Mouse (Mus musculus) lung, postnatal 0 days (tissue): ENCODE measurements at regions not wholly inside any gene's neighbourhood (a gene's known extent, or its start where the extent isn't known, plus 50 kb on each side); places are given as distances from the start of the nearest gene placed in this dataset.

Source experiments
- ATAC-seq: fragments of 200-750 bp; cut with Nextera tagmentation; 2 replicates; pipeline ENCODE4 v1.8.0; 2017; ENCODE audit warnings: moderate library complexity
- DNase-seq: peaks from one replicate; pipeline ENCODE4 v3.0.0-alpha.2; 2016; ENCODE audit warnings: low spot score
- H3K27ac ChIP-seq: fragments of 300-500 bp; sonication (generic); 2 replicates; pipeline ENCODE4 v1.5.1; 2014; ENCODE audit warnings: antibody characterized with exemption, mild to moderate bottlenecking, low read length, mixed read lengths
- H3K27me3 ChIP-seq: fragments of 300-500 bp; sonication (generic); replicated peaks from 2 replicates; pipeline ENCODE4 v1.6.1; 2014; ENCODE audit warnings: low read length, mixed read lengths; ENCODE audit not compliant: insufficient read depth
- H3K36me3 ChIP-seq: fragments of 300-500 bp; sonication (generic); 2 replicates; pipeline ENCODE4 v1.6.1; 2014; ENCODE audit warnings: low read length, mixed read lengths; ENCODE audit not compliant: insufficient read depth
- H3K4me1 ChIP-seq: fragments of 300-500 bp; sonication (generic); 2 replicates; pipeline ENCODE4 v1.6.1; 2014; ENCODE audit warnings: antibody characterized with exemption, low read depth, low read length, mixed read lengths; ENCODE audit not compliant: insufficient read depth
- H3K4me2 ChIP-seq: fragments of 300-500 bp; sonication (generic); replicated peaks from 2 replicates; pipeline ENCODE4 v1.6.1; 2014; ENCODE audit warnings: low read depth, mild to moderate bottlenecking, low read length, moderate library complexity, mixed read lengths
- H3K4me3 ChIP-seq: fragments of 300-500 bp; sonication (generic); 2 replicates; pipeline ENCODE4 v1.5.1; 2014; ENCODE audit warnings: low read depth, low read length
- H3K9ac ChIP-seq: fragments of 300-500 bp; sonication (generic); replicated peaks from 2 replicates; pipeline ENCODE4 v1.6.1; 2014; ENCODE audit warnings: low read depth, mild to moderate bottlenecking
- H3K9me3 ChIP-seq: fragments of 300-500 bp; sonication (generic); 2 replicates; pipeline ENCODE4 v1.6.1; 2016; ENCODE audit warnings: low read length, mixed read lengths
- CTCF ChIP-seq: IDR thresholded peaks from 2 replicates; pipeline ENCODE4 v1.5.1; 2016; ENCODE audit warnings: antibody characterized with exemption, mild to moderate bottlenecking
- EP300 ChIP-seq: IDR thresholded peaks from 2 replicates; pipeline ENCODE4 v1.6.1; 2016; ENCODE audit warnings: antibody characterized with exemption, mild to moderate bottlenecking, control low read depth
- WGBS: fragments of 180-500 bp; shearing (Covaris S2); extraction: QIAGEN DNeasy Blood & Tissue Kit; methylation state at CpG from one replicate; pipeline ENCODE4 v1.1.7; 2014; 5-methylcytosine and 5-hydroxymethylcytosine counted together

- H3K27me3 ChIP-seq, result no peaks in the 10 kb centered on the region
- ATAC-seq, result no peak
- no peak for TF ChIP-seq EP300
- TF ChIP-seq CTCF, result no peak
- H3K27ac ChIP-seq, result no peak overlapping the region
- no peaks in the 10 kb centered on the region for H3K36me3 ChIP-seq
- no peaks in the 10 kb centered on the region for H3K4me1 ChIP-seq
- 54% methylated on average over 3 of the region's 3 CpGs for WGBS
- H3K4me3 ChIP-seq, result no peak overlapping the region
- H3K4me2 ChIP-seq, result no peak overlapping the region
- DNase-seq, result no peak
- no peaks in the 10 kb centered on the region for H3K9me3 ChIP-seq
- H3K9ac ChIP-seq, result no peak overlapping the region
These were observed 552.3 kb upstream of the Btbd3 start for GRCm38 (mm10) chr2:137704051-137704450.

- no peak overlapping the region for H3K4me2 ChIP-seq
- TF ChIP-seq EP300 (no peak), CTCF (no peak)
- DNase-seq, result no peak
- no peaks in the 10 kb centered on the region for H3K36me3 ChIP-seq
- no peak for ATAC-seq
- no peak overlapping the region for H3K9ac ChIP-seq
- H3K4me3 ChIP-seq, result no peak overlapping the region
- no peaks in the 10 kb centered on the region for H3K4me1 ChIP-seq
- no peaks in the 10 kb centered on the region for H3K9me3 ChIP-seq
- H3K27ac ChIP-seq, result no peak overlapping the region
- H3K27me3 ChIP-seq, result no peaks in the 10 kb centered on the region
- 88% methylated on average over 5 of the region's 5 CpGs for WGBS
These were observed 560.5 kb upstream of the Btbd3 start for GRCm38 (mm10) chr2:137695885-137696284.

GRCm38 (mm10) chr2:137694020-137694419, 562.3 kb upstream of the Btbd3 start:
- TF ChIP-seq CTCF (no peak), EP300 (no peak)
- Histone ChIP-seq H3K9me3 (no peaks in the 10 kb centered on the region), H3K27me3 (no peaks in the 10 kb centered on the region), H3K36me3 (no peaks in the 10 kb centered on the region), H3K27ac (no peak overlapping the region), H3K4me2 (no peak overlapping the region), H3K9ac (no peak overlapping the region), H3K4me3 (no peak overlapping the region), H3K4me1 (no peaks in the 10 kb centered on the region)
- ATAC-seq (no peak), DNase-seq (no peak)
- WGBS, result 65% methylated on average over 3 of the region's 3 CpGs

- Histone ChIP-seq H3K4me1 (no peaks in the 10 kb centered on the region), H3K36me3 (no peaks in the 10 kb centered on the region), H3K27me3 (no peaks in the 10 kb centered on the region), H3K27ac (no peak overlapping the region), H3K4me2 (no peak overlapping the region), H3K9ac (no peak overlapping the region), H3K4me3 (no peak overlapping the region), H3K9me3 (no peaks in the 10 kb centered on the region)
- TF ChIP-seq EP300 (no peak), CTCF (no peak)
- DNase-seq (no peak), ATAC-seq (no peak)
- 71% methylated on average over 11 of the region's 11 CpGs for whole genome bisulfite sequencing
These were observed 569.2 kb upstream of the Btbd3 start for GRCm38 (mm10) chr2:137687208-137687607.

- no peak overlapping the region for H3K4me2 ChIP-seq
- H3K27ac ChIP-seq, result no peak overlapping the region
- H3K9me3 ChIP-seq, result no peaks in the 10 kb centered on the region
- ATAC-seq, result no peak
- WGBS, result 61% methylated on average over 4 of the region's 4 CpGs
- no peak overlapping the region for H3K4me3 ChIP-seq
- no peak overlapping the region for H3K9ac ChIP-seq
- H3K36me3 ChIP-seq, result no peaks in the 10 kb centered on the region
- TF ChIP-seq CTCF, result no peak
- no peak for TF ChIP-seq EP300
- H3K27me3 ChIP-seq, result no peaks in the 10 kb centered on the region
- no peak for DNase-seq
- no peaks in the 10 kb centered on the region for H3K4me1 ChIP-seq
These were observed 569.6 kb upstream of the Btbd3 start for GRCm38 (mm10) chr2:137686735-137687134.

- H3K27ac ChIP-seq, result no peak overlapping the region
- TF ChIP-seq CTCF (no peak), EP300 (no peak)
- no peak overlapping the region for H3K4me2 ChIP-seq
- ATAC-seq, result no peak
- no peaks in the 10 kb centered on the region for H3K36me3 ChIP-seq
- 76% methylated on average over 1 of the region's 1 CpGs for whole genome bisulfite sequencing
- no peak overlapping the region for H3K9ac ChIP-seq
- H3K4me1 ChIP-seq, result no peaks in the 10 kb centered on the region
- no peak overlapping the region for H3K4me3 ChIP-seq
- H3K9me3 ChIP-seq, result no peaks in the 10 kb centered on the region
- no peaks in the 10 kb centered on the region for H3K27me3 ChIP-seq
- DNase-seq, result peak; percentile 11
These were observed 565.3 kb upstream of the Jag1 start for GRCm38 (mm10) chr2:137681762-137682161.

- H3K36me3 ChIP-seq, result no peaks in the 10 kb centered on the region
- H3K4me3 ChIP-seq, result no peak overlapping the region
- H3K4me1 ChIP-seq, result no peaks in the 10 kb centered on the region
- H3K27ac ChIP-seq, result no peak overlapping the region
- ATAC-seq, result no peak
- no peaks in the 10 kb centered on the region for H3K9me3 ChIP-seq
- WGBS, result 12% methylated on average over 2 of the region's 2 CpGs
- H3K9ac ChIP-seq, result no peak overlapping the region
- no peak overlapping the region for H3K4me2 ChIP-seq
- no peak for TF ChIP-seq EP300
- TF ChIP-seq CTCF, result no peak
- DNase-seq, result peak; percentile 38
- H3K27me3 ChIP-seq, result no peaks in the 10 kb centered on the region
These were observed 546.7 kb upstream of the Jag1 start for GRCm38 (mm10) chr2:137663171-137663570.
